Mouse (Mus musculus): ENCODE measurements at regions not wholly inside any gene's neighbourhood (a gene's known extent, or its start where the extent isn't known, plus 50 kb on each side); places are given as distances from the start of the nearest gene placed in this dataset.
"Not testable (repeated sequence)": the region's sequence is repeated elsewhere in the genome, so short reads cannot be mapped to it uniquely, and the experiment has no call there.

DNA sequence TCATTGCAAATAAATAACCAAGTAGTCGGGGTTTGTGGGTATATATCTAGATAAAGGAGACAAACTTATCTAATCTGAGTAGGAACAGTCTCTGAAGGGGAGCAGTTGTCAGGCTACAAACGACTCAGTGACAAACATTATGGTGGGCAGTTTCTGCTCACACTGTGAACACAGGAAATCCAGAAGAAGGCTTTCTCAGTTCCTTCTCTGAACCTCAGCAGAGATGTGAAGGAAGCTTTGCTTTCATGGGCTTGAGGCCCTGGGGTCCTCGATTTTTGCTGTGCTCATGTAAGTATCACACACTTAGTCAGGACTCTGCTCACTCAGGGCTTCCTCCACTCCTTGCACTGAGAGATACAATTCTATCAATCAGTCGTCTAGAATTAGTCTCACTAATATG is 994.7 kb upstream of the Foxg1 start:
- no peak for DNase-seq

DNA sequence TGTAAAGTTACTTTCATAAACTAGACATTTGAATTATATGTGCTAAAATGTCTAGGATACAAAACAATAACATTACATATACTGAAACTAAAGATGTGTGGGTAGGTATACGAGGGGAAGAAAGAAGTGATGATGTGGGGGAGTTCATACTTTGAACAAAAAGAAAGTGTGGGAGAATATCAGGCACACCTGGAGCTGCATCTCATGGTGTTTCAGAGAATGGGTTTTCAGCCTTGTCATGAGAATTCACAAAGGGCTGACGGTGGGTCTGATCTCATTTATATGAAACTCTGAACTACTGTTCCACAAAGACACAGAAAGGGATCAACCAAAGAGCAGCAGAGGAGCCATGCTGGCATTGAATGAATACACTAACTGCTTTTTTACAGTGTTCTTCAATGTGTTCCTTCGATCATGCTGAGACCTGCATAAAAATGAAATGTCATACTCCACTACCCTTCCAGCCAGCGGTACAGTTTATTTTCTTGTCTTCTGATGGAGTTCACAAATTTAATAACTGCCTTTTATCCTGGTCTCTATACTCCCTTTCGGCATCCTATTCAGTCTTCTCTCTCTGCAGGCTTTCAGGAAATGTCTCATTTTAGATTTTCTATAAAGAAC is 994.2 kb upstream of the Foxg1 start:
- no peak for DNase-seq

DNA sequence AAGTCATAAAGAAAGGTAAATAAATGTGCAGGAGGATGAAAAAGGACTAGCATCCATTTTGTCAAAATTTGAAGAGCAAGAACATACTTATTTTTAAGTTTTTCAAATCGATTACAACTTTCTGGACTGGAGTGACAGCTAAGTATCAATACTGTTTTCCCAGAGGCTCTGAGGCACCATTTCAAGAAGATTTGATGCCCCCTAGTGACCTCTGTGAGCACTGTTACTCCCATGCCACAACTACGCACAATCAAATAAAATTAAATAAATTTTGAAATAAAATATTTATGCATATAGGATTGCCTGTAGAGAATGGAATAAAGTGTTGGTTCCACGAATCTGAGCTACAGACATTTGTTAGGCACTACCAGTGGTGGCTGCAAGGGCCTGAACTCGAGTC is 991.5 kb upstream of the Foxg1 start:
- DNase-seq, result no peak

DNA sequence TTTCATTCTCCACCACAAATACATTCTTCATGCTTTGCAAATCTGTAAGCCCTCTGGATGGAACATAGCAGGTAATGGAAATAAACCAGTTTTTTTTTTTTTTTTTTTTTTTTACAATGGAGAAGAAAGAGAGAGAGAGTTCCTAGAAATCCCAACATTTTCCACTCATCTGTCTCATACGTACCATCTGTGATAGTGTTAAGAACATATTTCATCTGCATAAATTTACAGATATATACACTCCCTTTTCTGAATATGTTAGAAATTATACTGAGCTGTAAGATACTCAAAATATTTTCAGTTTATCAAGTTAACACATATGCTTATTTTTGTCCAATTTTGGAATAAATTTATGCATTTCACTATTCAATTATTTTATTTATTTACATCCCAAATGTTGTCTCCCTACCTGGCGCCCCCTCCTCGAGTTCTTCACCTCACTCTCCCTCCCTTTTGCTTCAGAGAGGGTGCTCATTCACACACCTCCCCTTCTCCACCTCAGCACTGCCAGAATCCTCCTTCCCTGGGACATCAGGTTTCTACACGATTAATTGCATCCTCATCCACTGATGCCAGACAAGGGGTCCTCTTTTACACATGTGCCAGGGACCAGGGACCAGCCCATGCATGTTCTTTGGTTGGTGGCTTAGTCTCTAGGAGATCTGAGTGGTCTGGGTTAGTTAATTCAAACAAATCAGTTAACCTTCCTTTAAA is 943.0 kb upstream of the Foxg1 start:
- no peak for DNase-seq

DNA sequence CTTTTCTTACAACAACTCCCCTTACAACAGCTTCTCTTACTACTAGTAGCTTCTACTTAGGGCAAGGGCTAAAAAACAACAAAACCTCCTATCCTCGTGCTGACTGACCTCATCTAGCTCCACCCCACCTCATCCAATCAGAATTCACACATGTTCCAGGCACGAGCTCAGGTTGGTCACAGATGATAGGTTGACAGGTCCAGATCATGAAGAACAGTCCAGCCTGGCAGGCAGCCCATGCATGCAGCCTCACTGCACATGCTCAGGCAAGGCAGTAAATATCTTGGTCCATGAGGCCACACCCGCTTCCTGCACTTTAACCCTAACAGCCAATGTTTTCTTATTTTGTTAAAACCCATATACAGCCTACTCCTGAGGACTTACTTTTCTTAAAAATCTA is 933.7 kb upstream of the Foxg1 start:
- not testable (repeated sequence) for DNase-seq

DNA sequence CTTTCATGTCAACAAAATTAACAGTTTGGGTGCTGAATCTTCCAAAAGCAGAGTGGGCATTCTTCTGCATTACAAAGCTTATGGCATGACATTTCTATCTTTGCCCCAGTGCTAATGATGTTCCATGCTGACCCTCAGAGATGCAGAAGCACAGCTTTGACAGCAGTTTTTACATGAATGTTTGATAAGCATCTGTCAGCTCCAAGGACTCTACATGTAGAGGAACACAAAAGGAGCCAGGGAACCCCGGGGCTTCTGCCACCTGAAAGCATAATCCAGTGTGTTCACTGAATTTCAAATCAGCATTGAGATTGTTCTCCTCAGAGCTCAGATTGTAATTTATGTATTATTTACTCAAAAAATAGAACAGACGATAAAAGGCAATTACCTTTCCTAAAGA is 920.1 kb upstream of the Foxg1 start:
- DNase-seq, result no peak

DNA sequence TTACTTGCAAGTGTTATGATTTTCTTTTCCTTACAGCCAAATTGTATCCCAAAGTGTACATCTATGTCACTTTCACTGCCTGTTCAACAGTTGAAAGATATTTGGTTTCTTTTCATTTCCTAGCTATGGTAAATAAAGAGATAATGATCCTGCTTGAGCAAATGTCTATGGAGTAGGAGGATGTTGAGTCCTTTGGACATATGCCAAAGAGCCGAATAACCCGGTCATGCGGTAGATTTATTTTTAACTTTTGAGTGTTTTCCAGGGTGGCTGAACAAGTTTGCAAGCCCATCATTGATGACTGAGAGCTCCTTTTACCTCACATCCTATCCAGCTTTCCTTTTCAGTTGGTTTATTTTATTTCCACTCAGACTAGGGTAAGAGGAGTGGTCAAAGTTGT is 881.7 kb upstream of the Foxg1 start:
- no peak for DNase-seq

DNA sequence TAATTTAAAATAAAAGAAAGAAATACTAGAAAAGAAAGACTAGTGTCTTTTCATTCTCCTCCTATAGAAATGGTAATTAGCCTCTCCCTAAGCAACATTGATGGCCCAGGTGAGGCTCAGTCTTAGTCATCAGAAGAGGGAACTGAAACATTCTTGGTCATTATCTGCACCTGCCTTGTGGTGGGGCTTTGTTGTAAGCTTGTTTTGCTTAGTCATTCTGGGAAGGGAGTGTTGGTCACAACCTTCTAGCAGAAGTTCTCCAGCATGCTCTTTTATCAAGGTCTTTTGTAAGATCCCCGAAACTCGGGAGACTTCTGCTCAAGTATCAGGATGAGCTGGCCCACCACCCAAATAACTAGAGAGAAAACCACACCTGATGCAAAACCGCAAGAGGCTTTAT is 870.9 kb upstream of the Foxg1 start:
- DNase-seq, result no peak

DNA sequence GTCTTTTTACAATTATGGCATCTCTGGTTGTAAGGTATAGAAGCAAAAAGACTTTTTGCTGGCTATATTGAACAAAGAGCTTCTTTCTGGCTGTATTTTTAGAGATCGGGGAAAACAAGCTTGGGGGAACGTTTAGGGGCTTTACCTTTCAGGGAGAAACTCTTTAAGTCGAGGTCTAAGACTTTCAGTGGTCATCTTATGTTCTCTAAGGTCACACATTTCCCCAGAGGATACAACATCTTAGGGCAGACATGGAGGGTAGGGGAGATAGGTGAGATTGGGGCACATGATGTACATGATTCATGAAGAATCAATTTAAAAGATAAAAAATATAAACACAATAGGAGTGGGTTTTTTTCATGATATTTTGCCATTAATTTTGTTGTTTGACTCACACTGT is 870.2 kb upstream of the Foxg1 start:
- no peak for DNase-seq

DNA sequence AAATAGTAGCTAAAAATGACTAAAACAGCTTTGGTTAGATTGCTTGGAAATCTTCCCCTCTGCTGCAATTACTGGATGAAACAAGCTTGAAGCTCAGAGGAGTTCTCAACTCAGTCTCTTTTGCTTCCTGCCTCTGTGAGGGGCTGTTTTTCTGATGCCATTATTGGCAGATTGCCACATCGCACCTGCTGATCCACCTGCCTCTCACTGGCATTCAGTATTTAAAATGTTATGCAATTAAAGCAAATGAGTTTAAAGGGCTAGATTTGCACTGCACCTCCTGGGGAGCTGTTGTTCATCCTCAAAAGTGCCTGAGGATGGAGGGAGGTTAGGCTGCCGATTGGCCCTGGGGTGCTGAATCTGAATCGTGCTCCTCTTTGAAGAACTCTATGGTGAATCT is 860.5 kb upstream of the Foxg1 start:
- no peak for DNase-seq

DNA sequence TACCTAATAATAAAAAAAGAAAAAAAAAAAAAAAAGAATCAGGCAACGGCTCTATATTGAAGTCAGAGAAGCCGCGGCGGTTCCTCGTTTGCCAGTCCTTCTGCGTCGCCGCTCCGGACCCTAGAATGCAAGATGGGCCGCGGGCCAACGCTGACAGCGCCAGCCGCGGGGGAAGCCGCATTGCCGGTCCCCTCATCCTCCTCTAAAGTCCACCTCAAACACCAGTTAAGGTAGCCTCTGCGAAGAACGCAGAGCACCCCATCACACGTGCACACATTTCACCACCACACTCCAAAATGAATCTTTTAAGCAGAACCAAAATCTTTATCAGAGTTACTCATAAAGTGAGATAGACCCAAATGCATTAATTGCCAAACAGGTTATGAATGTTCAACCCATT is 822.8 kb upstream of the Foxg1 start:
- not testable (repeated sequence) for DNase-seq

DNA sequence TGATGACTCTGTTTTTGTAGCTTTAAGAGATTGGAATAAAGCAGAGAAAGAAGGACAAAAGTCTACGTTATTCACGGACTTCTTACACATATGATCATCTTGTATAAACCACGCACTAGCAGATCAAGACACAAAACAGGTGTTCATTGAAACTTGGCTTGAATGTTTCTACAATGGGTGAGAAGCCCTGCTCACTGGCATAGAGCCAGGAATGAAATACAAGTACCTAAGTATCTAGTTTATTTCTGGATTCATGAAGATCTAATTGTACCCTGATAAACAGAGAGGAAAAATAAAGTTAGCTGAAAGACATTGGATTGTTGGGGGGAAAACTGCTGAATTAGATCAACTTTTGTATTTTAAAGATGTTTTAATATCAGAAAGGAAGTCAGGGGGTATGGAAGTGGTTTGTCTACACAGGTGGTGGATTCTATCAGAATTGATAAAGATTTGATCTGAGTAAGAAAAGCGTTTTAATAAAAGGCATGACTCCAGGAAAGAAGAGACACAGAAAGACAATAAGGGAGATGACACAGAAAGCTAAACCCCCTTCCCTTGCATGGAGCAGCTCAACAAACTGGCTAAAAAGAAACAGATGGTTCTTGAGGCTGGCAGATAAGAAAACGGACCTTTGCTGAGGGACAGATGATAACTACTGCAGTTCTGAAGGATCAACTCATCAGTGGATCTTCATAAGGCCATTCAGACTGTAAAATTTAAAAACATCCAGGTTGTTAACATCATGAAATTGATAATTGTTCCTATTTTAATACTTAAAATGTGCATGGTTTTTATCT is 777.9 kb upstream of the Foxg1 start:
- DNase-seq, result no peak

DNA sequence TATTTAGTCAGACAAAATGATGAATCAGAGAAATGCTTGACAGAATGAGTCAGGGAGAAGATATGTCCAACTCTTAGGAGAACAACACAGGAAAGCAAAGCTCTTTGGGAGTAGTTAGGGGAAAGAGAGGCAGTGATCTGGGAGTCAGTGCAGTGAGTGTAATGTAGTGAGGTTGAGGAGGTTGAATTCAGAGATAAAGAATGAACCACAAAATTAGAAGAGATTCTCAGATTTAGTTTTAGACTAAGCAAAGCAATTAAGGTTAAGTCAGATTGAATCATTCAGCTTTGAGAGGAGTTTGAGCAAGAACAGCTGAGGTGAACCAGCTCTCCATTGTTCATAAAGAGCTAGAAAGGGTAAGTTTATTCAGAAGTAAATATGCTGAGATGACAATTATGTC is 777.0 kb upstream of the Foxg1 start:
- DNase-seq, result no peak

DNA sequence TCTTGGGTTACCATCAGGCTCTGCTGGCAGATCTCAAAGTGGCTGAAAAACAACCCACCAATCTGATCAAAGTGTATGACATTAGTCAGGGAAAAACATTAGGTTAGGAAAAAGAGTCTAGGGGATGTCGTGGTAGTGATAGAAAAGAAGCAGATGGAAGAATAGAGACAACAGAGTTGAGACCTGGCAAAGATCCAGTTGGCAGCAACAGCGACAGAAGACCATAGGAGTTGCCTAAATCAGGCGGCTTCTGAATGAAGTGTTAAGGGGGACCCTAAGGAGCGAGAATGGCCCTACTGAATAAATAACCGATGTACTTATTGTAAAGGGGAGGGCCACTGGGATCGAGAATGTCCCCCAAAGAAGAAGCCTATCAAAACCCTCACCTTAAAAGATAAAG is 773.1 kb upstream of the Foxg1 start:
- no peak for DNase-seq

DNA sequence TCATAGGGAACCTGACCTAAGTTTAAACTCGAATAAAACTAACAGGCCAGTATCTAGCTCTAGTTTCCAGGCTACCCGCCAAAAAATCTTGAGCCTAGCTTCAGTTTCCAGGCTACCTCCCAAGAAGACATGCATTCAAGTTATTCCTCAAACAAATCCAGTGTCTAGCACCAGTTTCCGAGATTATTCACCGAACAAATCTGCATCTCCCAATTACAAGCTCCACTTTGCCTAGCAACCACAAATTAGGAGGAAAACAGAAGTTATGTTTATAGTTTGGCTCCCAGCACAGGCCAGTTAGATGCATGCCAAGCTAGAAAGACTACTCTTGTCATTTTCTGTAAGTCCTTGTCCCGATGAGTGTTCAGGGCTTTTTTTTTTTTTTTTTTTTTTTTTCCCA is 770.4 kb upstream of the Foxg1 start:
- DNase-seq, result peak; percentile 10

DNA sequence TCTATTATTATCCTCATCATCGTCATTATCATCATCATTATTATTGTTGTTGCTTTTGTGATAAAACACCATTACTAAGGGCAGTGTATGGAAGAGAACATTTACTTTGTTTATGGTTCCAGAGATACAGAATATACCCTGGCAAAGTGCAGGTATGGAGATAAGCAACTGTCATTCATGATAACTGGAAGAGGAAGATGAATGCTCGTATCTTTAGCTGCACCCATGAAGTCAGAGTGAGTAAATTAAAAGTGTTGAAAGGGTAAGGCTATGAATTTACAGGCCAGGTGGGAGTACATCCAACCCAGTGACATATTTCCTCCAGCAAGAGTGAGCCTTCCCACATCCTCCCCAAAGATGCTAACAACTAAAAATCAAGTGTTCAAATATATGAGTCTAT is 766.1 kb upstream of the Foxg1 start:
- no peak for DNase-seq

DNA sequence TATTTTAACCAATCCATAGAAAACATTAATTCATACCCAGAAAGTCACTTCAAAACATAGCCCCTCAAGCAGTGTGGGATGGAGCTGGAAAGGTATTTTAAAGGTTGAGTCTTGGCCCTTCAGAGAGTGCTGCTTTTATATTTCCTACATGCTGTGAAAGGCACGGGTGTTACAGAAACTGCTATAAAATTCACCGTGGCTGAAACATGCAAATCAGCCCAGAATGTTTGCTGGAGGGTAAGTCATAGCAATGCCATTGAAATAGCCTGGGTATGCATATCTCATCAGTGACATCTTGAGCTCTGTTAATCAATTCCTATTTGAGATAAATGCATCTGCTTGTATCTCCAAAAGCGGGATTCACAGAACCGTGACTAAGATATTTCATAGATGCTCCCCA is 748.9 kb upstream of the Foxg1 start:
- DNase-seq, result no peak

DNA sequence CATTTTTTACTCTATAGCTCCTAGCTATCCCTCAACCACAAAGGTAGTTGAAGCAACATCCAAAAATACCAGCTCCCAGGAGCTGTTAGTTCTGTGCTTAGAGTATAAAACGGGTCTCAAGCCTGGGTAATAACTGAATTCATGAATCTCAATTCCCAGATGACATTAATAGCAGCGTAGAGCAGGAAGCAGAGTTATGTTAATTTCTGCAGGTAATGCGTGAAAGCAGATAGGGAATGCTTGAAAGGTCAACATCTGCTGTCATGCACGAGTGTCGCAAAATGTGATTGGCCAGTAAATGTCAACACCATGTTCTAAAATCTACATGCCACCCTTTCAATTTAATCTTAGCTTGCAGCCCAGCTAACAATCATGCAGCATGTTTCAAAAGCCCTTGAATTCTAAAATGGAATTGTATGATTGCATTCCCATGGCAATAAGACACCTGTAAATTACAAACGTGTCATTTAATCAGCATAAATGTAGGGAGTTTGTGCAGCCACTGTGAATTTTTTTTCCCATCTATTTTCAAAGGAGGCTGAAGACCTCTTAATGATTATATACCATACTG is 747.7 kb upstream of the Foxg1 start:
- DNase-seq, result no peak

DNA sequence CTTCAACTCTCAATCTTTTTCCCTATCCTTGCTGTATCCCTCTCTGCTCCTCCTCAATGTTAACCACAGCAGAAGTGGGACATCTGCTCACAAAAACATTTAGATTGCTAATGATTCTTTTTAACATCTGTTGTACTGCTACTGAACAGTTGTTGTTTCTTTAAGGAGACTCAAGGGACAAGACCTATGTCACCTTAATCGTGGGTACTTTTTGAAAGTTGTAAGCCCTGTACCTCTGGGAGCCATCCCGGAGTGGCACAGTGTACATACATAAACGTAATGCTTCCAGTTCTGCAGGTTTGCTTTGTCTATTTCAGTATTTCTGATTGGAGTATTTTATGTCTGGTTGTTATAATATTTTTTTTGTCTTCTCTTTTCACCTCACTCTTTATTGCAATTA is 740.5 kb upstream of the Foxg1 start:
- DNase-seq, result no peak

DNA sequence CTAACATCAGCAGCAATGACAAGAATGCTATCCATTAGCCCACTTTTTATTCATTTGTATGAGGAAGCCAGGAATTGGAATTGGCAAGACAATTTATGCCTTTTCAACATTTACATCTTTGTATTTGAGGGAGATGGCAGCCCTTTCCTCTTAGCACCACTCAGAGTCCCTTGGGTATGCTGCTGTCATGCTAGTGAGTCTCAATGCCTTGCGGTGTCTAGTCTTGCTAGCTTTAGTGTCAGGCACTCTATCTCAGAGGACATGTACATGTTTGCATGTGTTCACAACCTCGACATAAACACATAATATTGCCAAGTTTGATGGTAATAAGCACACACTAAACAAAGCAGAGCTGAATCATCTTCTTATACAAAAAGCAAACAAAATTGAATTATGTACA is 737.3 kb upstream of the Foxg1 start:
- no peak for DNase-seq

DNA sequence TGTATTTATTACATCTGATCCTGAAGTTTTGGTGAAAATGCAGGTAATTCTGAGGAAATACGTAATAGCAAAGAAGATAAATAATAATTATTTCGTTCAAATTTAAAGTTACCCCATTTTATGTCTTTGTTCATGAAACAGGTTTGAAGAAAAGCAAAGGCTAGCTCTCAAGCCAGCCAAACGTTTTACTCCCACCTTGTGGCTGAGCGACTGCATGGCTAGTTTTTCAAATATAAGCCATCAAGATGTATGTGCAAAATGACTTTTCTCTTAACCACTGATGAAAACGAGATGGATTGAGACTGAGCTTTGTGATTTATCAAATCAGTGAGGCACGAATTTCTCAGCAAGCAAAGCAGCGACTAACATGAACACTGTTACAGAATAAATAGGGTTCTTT is 736.5 kb upstream of the Foxg1 start:
- DNase-seq, result no peak

DNA sequence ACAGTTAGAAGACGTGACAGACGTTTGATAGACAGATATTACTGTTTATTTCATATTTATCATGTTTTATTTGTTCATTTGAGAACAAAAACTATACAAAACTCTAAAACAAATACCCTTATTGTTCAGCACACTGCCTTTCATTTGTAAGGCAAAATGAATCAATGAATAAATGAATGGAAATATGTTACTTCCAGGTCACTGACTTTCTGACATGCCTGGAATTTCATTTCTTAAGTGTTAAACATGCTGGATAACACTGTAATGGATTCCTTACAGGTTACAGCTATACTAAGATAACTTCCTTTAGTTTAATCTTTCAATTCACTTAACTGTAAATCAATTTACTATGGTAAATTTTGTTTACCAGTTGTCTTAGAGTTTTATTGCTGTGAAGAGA is 707.3 kb upstream of the Foxg1 start:
- DNase-seq, result no peak

DNA sequence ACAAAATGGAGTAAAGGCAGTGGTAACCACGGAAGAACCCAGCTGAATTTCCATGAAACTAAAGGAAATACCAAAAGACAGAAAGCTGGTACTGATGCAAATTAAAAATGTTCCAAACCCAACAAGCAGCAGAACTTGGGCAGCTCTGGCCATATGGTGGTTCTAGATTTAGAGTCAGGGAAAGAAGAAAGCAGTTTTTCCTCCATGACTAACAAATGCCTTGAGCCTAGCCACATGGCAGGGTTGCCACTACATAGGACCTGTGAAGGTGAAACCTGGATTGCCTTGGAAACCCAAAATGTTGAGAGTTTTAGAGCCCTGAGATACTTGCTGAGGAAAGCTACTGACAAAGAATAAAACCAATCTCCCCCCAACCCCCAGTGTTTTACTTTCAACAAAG is 701.5 kb upstream of the Foxg1 start:
- no peak for DNase-seq

All from gastrocnemius, postnatal 25 days (tissue).